Mouse (Mus musculus) bone marrow, adult 2 months (tissue): Measurements from ENCODE around the gene Prr5. TPM values are rescaled to one million over a fixed set of nuclear protein-coding genes. Genes with fewer than 3 reads are reported as not detected.
A peak's percentile ranks its signal among the peaks of the same experiment; 100 is the strongest.

Source experiments
- H3K27ac ChIP-seq: fragments of 200-500 bp; 2 replicates; pipeline ENCODE4 v1.5.1; 2012; ENCODE audit warnings: low read depth, mild to moderate bottlenecking, control low read depth, inconsistent platforms, low read length; ENCODE audit not compliant: control insufficient read depth, poor library complexity, insufficient read depth
- H3K4me1 ChIP-seq: fragments of 200-500 bp; 2 replicates; pipeline ENCODE4 v1.6.1; 2011; ENCODE audit warnings: low read length; ENCODE audit not compliant: control insufficient read depth, insufficient read depth
- H3K4me3 ChIP-seq: fragments of 200-500 bp; replicated peaks from 2 replicates; pipeline ENCODE3; 2011; ENCODE audit warnings: mild to moderate bottlenecking, low read depth, low read length, control low read depth; ENCODE audit not compliant: control insufficient read depth
- CTCF ChIP-seq: fragments of 200-500 bp; IDR thresholded peaks from 2 replicates; pipeline ENCODE4 v1.5.1; 2011; ENCODE audit warnings: low read length, control low read depth; ENCODE audit not compliant: control insufficient read depth, insufficient read depth
- POLR2A ChIP-seq: fragments of 200-500 bp; IDR thresholded peaks from 2 replicates; pipeline ENCODE4 v1.6.1; 2011; ENCODE audit warnings: low read depth, mild to moderate bottlenecking, control low read depth, low read length, borderline replicate concordance; ENCODE audit not compliant: control insufficient read depth
- WGBS: fragments of 180-500 bp; shearing (Covaris S2); methylation state at CpG from one replicate; pipeline ENCODE4 v1.1.7; 2018; 5-methylcytosine and 5-hydroxymethylcytosine counted together
- polyA plus RNA-seq: library from polyadenylated mRNA; stranded (reverse); fragments of >200 nt; gene quantifications from 2 replicates; pipeline ENCODE4 v1.2.4, GENCODE M21; 2011; ENCODE audit warnings: low replicate concordance; ENCODE audit not compliant: missing spikeins, insufficient read depth, insufficient read length

Prr5 gene
- polyA plus RNA-seq, 1 experiment, result 8.8 TPM

DNA sequence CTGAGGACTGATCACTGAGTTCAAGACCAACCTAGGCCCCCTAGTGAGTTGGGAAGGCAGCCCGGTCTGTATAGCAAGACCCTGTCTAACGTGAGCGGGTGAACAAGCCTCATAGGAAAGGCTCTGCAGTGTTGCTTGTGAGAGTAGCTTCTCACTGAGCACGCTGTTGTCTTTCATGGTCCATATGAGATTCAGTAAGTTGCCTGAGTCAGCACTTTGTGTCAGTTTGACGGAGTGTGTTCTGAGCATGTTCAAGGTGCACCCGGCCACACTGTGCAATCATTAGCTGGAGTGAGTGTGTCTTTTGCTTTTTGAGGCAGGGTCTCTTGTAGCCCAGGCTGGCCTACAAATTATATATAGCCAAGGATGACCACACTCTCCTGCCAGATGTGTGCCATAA is 22.1 kb downstream of the Prr5 start:
- 84% methylated on average over 6 of the region's 6 CpGs for WGBS
- TF ChIP-seq CTCF, result no peak
- TF ChIP-seq POLR2A, result no peak
- no peak overlapping the region for H3K27ac ChIP-seq
- no peaks in the 10 kb centered on the region; the same call in 1 of the 2 replicates for H3K4me1 ChIP-seq
- no peak overlapping the region for H3K4me3 ChIP-seq

DNA sequence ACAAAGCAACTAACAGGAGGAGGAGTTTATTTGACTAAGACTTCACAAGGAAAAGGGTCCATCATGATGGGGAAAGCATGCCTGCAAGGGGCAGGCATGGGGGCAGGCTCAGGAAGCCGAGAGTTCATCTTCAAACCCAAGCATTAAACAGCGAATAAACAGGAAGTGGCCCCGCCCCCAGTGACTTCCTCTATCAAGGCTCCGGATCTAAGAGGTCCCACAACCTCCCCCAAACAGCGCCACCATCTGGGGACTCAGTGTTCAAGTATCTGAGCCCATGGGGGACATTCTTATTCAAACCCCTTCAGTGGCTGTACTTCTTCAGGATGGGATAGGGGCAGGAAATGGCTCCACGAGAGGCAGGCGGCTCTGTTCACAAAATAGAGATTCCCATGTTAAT is 23.2 kb downstream of the Prr5 start:
- Histone ChIP-seq H3K4me1 (no peaks in the 10 kb centered on the region; the same call in 1 of the 2 replicates), H3K4me3 (no peak overlapping the region), H3K27ac (no peak overlapping the region)
- TF ChIP-seq POLR2A (no peak), CTCF (no peak)
- 50% methylated on average over 7 of the region's 7 CpGs for WGBS

DNA sequence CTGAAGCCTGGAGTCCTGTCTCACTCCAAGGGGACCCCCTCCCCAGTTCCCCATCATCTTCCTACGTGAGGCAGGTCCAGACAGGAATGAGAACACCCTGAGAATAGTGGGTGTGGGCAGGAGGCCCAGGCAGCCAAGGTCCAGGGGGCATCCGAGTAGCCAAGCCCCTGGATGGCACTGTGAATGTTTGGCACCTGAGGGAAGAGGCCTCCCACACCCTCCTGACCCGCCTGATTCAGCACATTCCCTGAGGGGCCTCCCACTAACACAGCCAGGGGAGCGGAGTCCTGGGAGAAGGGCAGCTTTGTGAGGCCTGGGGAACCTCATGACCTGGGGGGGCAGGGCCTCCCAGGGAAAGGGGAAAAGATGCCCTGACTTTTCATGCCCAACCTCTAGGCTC is 26.6 kb downstream of the Prr5 start:
- Histone ChIP-seq H3K27ac (no peak overlapping the region), H3K4me3 (no peak overlapping the region), H3K4me1 (no peaks in the 10 kb centered on the region; the same call in 1 of the 2 replicates)
- no peak for TF ChIP-seq CTCF
- TF ChIP-seq POLR2A, result no peak
- 73% methylated on average over 4 of the region's 4 CpGs for WGBS

DNA sequence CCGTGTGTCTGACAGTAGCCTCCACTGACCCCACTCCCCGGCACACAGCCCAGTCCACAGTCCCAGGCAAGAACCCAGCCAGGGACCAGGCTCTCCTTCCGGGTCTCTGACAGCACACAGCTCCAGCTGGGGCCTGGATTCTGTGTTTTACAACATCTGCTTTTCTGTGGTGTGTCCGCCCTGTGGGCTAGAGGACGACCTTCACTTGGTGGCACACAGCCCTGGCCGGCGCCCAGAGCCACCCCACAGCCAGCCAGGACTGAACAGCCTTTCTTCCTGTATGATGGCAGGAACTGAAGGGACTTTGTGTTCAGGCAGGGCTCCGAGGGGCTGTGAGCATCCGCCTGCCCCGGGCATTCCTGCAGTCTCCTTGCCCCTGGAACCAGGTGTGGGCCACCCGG is 28.2 kb downstream of the Prr5 start:
- H3K4me3 ChIP-seq, result no peak overlapping the region
- TF ChIP-seq CTCF (no peak), POLR2A (no peak)
- no peak overlapping the region for H3K27ac ChIP-seq
- H3K4me1 ChIP-seq, result no peaks in the 10 kb centered on the region
- 57% methylated on average over 11 of the region's 11 CpGs for WGBS

DNA sequence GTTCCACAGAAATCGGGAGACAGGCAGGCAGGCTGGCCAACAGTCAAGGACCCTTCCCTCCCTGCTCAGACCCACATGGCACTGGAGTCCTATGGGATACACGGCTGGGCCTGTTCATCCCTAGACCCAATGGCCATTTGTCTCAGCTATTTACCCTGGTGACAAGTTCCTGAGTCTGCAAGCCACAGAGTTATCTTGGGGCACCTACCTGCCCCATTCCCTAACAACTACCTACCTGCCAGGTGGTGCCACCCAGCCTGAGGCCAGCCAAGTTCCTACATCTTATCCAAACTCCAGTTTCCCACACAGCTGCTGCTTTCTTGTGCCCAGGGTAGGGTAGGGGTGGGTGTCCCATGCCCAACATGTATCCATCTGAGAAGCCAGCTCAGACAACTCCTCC is 28.8 kb downstream of the Prr5 start:
- Histone ChIP-seq H3K4me3 (no peak overlapping the region), H3K27ac (no peak overlapping the region), H3K4me1 (no peaks in the 10 kb centered on the region)
- no peak for TF ChIP-seq POLR2A
- TF ChIP-seq CTCF, result no peak
- 83% methylated on average over 2 of the region's 2 CpGs for WGBS

DNA sequence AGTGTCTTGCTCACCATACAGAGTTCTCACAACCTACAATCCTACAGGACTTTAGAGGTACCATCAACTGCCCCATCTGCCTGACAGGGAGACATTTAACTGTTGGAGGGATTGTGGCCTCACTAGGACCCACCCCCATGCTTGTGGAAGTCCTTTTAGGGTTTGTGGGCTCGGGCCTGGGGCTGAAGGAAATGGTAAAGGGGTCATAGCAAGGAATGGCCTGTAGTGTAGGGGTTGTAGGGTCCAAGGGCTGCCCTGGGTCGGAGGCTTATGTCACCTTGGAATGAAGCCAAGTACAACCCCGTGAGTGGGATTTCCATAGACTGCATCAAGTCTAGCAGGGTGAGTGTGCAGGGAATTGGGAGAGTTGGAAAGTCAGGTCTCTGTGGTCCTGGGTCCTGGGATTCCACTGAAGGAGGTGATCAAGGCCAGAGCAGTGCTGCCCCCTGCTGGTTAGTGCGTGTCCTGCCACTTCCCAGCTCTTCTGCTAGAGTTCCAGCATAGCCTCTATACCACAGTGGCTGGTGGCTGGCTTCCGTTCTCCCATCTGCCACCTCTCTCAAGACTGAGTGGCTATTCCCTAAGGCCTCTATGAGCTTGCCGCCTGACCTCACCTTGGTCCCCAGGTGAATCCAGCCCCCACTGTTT is 30.9 kb downstream of the Prr5 start:
- Histone ChIP-seq H3K27ac (no peak overlapping the region), H3K4me1 (peaks cover 2% of the 10 kb centered on the region; the same call in 1 of the 2 replicates), H3K4me3 (no peak overlapping the region)
- 48% methylated on average over 6 of the region's 6 CpGs for WGBS
- TF ChIP-seq CTCF, result peak; percentile 86
- TF ChIP-seq POLR2A, result no peak

DNA sequence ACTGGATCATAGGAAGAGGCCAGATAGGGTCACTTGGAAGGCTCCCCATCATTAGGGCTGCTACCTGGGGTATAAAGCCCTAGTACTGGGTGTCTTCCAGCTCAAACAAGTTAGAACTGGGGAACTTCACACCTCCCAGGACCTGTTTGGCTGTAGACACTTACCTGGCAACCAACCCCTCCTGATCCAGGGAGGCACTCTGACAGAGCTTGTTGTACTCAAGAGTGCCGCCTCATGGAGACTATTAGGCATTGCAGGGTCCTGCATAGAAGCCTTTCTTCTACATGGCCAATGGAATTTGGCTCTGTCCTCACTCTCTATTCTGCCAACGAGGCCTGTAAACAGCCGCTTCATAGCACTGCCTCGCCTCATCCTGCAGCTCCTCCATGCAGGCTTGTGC is 32.5 kb downstream of the Prr5 start:
- WGBS, result 55% methylated on average over 4 of the region's 4 CpGs
- peak; percentile 52 for TF ChIP-seq CTCF
- no peak for TF ChIP-seq POLR2A
- Histone ChIP-seq H3K4me3 (no peak overlapping the region), H3K27ac (no peak overlapping the region), H3K4me1 (peaks cover 2% of the 10 kb centered on the region; the same call in 1 of the 2 replicates)

DNA sequence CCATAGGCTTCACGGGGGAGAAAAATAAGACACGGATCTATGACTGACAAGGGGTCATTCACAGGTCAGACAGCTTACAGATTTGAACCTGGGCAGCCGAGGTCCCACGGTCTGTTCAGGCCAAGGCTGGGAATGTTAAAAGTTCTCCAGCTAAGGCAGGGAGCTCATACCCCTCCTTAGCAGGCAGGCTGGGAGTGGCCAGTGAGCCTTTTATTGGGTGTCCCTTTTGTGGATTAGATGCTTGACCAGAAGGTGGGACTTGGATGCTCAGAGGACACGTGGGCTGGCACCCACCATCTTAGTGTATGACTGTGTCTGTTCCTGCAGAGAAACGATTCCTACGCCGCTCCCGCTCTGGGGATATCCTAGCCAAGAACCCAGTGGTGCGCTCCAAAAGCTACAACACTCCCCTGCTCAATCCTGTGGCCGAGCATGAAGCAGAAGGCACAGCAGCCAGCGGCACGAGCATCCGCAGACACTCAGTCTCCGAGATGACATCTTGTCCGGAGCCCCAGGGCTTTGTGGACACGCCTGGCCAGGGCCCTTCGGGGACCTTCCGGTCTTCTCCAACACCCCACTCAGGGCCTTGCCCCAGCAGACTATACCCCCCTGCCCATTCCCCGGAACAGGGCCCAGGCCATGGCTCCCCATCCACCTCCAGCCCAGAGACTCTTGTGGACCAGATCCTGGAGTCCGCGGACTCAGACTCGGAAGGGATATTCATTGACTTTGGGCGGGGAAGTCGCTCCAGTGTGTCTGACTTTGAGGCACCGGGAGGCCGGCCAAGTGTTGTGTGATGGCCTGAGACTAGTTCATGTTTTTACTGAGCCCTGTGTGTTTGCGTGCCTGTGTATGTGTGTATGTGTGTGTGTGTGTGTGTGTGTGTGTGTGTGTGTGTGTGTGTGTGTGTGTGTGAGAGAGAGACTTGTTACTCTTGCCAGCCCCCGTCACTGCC is 33.2 kb downstream of the Prr5 start:
- no peak for TF ChIP-seq CTCF
- no peak for TF ChIP-seq POLR2A
- 91% methylated on average over 29 of the region's 29 CpGs for WGBS
- H3K4me1 ChIP-seq, result peaks cover 2% of the 10 kb centered on the region; the same call in 1 of the 2 replicates
- H3K27ac ChIP-seq, result no peak overlapping the region
- H3K4me3 ChIP-seq, result no peak overlapping the region
